Mouse (Mus musculus) frontal cortex, postnatal 10 days (tissue): ENCODE results near the gene Nfya.
A peak's percentile ranks its signal among the peaks of the same experiment; 100 is the strongest.

Experiments
- DNase-seq, 2 experiments: peaks; one replicate each; pipeline ENCODE4 v3.0.0; 2022; ENCODE audit warnings: low spot score in 2 of 2, mixed read lengths in 1 of 2

Nfya gene

GRCm38 (mm10) chr17:48409380-48410298 is at the start of gene Nfya, which contains the start of gene Oard1:
Nfya (minus strand) TSS chr17:48409906.
Oard1 (plus strand) TSS chr17:48410014.
- peak; percentile 100 for DNase-seq

DNA sequence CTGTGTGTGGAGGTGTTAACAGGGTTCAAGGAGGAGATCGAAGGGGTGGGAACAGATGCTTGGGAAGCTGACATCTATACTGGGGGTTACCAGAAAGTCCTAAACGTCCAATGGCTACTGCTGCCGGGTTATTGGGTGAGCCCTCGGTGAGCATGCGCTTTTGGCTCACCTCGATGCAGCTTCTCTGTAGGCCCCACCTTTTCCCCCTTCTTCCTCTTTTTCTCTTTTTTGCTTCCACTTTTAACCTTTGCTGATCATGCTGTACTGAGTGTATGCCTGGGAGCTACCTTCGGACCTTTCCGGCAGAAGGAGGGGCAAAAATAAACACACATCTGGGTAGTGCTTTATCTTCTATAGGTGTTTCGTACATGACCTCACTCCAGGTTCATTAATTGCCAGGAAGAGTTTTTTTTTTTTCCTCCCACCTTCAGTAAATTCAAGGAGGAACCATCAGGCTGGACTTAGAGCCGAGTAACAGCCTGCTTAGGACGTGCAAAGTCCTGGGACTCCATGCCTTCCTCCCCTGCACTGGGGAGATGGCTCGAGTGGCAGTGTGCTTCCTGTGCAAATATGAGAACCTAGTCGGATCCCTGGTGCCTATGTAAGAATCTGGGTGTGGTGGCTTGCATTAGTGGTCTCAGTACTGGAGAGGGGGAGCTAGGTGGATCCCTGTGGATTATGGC is 48.4 kb upstream of the Nfya start:
- DNase-seq = no peak

- no peak for DNase-seq
These were observed 46.2 kb upstream of the Nfya start for GRCm38 (mm10) chr17:48455955-48456354.

DNA sequence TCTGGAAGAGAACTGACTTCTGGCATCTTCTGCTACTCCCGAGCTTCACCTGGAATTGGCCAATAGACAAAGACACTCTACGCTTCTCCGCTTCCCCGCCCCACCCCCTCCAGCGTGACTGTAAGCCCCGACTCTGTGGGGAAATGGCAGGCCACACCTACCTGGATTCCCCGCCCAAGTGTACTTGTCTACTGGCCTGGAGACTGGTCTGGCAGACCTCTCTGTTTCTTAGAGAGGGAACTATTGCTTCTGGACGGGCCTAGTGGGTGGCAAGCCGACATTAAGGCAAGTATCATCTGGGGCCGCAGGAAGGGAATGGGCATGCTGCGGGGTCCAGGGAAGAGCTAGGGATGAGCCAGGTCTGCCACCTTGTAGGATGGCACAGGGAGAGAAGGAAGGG is 45.0 kb upstream of the Nfya start, which contains the start of gene Unc5cl:
Gene Unc5cl (plus strand): TSS at position 214 of the 400 bp plus-strand sequence.
- DNase-seq = no peak

DNA sequence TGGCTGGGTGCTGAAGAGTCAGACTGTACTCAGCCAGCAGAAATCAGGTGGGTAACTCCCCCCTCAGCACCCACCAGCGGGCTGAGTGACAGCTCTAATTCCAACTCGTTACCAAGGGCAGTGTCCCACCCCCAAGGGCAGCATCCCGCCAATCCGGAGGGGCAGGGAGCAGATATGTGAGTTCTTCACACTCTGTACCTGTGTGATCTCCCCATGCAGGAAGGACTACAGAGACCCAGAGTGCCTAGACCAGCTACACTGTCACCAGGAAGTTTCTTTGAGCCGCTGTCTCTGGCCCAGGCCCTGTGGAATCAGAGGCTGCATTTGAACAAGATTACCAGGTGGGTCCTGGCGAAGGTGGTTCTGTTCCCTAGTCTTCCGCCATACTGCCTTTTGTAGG is 44.5 kb upstream of the Nfya start:
- no peak for DNase-seq

GRCm38 (mm10) chr17:48453489-48453888 is 43.8 kb upstream of the Nfya start:
- no peak for DNase-seq

DNA sequence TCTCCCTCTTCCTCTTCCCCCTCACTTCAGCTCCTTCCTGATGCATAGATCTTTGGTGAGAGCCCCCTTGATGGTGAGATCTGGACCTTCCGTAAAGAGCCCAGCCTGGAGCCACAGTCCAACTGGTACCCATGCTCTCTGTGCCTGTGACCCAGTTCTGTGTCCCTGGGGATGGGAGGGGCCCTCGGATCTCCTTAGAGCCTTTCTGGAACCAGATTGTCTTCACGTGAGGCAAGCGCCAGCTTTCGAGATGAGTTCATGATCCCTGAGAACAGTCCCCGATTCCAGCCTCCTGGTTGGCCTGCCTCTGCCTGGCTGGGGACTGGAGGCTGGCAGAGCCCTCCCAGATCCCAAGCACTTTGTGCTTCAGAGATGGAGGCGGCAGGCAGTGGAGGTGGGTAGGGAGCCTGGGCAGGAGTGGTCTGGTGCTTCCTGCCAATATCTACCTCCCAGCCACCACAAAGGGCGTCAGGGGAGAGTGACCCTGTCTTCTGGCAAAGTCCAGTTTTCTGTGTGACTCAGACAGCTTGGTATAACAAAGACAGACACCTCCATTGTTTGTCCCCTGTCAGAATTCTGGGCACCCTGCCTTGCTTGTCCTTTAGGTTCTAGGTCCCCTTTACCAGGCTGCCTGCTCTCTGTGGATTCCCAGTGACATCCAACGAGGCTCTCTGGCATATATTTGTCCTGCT is 42.2 kb upstream of the Nfya start:
- no peak for DNase-seq

GRCm38 (mm10) chr17:48451353-48451675 is 41.6 kb upstream of the Nfya start, which contains the start of gene Tspo2:
Tspo2 (minus strand) TSS chr17:48451522.
- DNase-seq = no peak

DNA sequence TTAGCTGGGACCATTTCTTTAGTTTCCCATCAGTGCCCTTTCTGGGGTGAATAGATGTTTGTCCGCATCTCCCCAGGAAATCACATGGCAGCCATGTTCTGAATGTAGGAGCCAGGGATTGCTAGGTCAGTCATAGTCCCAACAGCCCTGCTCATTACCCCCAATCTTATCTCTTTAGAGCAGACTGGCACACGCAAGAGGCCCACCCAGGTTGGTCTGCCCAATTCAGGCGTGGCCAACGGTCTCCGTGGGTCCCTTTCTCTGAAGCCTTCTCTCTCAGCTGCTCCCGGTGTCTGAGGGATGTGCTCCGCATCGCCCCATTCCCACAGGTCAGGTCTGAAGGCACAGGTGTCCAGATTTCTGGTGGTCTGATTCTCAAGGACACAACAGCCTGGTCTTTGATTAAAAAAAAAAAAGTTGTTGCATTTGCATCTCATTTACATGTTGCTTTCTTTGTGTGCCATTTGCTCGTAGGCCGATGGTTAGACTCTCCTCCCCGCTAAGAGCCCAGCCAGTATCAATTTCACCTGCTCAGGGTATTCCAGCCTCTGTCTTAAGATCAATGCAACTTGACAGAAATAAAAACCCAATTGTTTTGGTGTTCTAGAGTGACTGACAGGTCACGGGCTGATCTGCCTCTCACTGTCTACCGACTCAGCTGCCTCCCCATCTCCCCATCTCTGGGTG is 41.1 kb upstream of the Nfya start:
- no peak for DNase-seq

DNA sequence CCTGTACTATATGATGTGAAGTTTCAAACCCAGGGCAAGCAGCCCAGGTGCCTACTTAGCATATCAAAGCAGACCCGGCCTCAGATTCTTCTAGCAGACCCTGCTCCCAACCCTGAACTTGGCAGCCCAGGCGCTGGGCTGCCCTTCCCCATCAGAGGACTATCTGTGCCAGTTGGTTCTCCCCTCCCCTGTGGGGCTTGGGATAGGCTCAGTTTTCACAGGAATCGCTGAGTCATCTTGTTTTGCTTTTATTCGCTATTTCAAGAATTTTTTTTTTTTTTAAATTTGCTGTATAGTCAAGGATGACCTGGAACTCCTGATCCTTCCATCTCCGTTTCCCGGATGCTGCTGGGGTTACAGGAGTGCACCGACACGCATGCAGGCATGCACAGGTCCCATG is 38.0 kb upstream of the Nfya start:
- DNase-seq = no peak

DNA sequence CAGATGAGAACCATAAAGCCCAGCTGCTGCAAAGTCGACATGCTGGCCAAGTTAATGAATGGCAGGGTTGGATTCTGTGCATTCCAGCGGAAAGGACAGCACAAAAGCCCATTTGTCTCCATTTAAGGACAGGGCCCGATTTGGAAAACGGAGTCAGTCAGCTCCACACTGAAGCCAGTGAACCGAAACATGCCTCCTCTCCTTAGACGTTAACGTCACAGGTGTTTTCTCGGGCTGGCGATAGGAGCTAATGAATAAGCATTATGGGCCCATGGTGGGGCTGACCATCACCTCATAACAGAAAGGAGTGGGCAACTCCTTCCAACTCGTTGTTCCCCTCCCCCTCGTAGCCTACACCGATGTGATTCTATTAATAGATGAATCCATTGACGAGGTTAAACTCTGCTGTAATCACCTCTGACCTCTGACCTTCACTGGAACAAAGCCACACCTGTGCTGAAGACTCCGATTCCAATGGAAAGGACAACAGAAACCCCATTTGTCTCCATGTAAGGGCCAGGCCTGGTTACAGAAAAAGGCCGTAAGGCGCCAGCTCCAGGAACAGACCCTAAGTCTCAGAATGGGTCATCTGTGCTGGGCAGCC is 33.9 kb upstream of the Nfya start:
- DNase-seq = no peak

GRCm38 (mm10) chr17:48442745-48443457 is 33.2 kb upstream of the Nfya start:
- no peak for DNase-seq

DNA sequence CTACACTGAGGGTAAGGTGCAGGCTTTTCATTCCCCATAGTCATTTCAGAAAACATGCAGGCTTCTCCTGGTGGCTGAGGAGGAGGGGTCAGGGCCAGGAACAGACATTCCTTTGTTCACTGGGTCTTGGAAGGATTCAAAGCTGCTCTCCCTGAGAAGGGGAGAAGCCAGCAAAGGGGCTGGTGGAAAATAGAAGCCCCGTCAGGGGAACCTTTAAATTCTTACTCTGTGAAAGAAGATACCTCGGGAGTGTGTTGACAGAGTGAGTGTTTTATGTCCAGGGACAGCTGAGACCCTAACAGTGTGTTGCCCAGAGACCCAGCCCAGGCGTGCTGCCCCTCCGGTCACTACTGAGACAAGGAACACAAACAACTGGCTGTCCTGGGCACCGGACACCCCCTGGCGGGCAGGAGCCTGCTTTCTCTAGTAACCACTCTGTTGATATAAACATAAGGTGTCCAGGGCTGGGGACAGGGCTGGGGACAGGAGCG is 27.8 kb upstream of the Nfya start:
- DNase-seq = no peak

DNA sequence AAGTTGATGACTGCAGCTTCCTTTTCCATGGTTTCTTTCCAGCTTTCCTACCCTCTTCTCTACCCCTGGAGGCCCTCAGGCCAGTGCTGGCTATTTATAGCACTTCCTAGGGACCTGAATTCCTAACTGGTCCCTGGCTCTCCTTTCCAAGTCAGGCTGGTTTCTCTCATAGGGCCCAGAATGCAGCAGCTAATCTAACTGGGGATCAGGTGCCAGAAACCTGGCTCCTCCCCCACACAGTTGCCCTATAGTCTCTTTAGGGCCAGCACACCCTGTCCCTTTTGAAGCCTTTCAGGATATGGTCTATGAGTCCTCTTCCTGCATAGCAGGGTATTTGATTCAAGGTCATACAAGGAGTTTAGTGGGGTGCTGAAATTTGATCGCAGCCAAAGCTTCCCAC is 26.8 kb upstream of the Nfya start:
- no peak for DNase-seq

DNA sequence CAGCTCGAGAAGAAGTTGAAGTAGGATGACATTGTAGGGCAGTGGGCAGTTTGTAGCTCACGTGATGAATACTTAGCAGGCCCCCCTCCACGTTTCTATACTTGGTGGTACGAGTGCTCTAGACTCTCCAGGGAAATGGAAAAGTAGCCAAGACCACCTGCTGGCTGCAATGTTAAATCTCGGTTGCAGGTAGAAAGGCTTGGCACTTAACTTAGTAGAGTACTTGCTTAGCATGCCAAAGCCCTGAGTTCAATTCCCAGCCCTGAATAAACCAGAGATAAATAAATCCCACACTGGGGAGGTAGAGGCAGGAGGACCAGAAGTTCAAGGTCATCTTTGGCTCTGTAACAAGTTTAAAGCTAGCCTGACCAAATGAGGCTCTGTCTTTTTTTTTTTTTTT is 24.8 kb upstream of the Nfya start:
- DNase-seq = no peak

DNA sequence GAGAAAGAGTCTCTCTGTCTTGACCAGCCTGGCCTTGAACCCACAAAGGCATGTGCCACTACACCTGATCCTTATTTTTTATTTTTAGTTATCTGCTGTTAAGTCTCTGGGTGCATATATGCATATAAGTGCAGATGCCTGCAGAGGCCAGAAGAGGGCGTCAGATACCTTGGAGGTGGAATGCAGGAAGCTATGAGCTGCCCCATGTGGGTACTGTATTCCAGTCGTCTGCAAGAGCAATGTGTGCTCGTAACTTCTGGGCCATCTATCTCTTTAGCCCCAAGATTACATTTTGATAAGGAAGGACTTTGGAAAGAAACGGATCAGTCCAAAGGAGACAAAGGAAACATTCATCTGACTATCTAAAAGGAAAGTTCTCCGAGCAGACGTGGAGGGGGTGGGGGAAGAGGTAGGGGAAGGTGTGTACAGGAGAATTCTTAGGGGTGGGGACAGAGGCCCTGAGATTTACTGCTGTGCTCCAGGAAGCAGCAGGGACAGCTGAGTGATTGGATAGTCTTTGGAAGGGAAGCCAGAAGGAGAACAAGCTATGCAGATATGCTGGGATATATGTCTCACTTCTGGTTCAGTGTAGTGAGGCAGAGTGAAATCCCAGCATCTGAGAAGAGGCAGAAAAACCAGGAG is 24.1 kb upstream of the Nfya start:
- no peak for DNase-seq

- DNase-seq = no peak
These were observed 23.4 kb upstream of the Nfya start for GRCm38 (mm10) chr17:48433006-48433655.

- DNase-seq = no peak
These were observed 22.7 kb upstream of the Nfya start, which contains the start of gene Apobec2 for GRCm38 (mm10) chr17:48432158-48432980. Apobec2 (minus strand) TSS chr17:48432930.

GRCm38 (mm10) chr17:48431054-48431453 is 21.3 kb upstream of the Nfya start:
- no peak for DNase-seq
